Mouse (Mus musculus): ENCODE results near the gene Olig1.

Gene Olig1

DNA sequence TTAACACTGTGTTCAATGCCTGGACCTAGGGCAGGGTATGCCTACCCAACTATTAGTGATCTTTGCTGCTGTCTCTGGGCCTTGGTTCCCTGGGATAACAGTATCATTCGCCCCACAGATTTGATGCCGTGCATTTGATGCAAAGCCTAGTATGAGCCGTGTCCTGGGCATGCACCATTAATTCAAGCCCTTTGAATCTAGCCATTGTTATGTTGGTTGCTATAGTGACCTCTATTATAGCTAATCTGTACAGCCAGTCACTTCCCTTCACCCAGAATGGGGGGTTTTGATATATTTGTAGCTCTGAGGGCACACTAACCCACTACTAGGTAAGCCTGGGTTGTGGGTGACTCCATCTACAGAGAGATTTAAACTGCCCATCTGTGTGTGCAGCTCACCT, 40.3 kb downstream of the Olig1 start:
- DNase-seq (ENCODE audit: low spot score), result no peak

GRCm38 (mm10) chr16:91312921-91313320, 43.3 kb downstream of the Olig1 start:
- DNase-seq (ENCODE audit: low spot score), result no peak

- DNase-seq (ENCODE audit: low spot score), result peak; percentile 82
Observed at GRCm38 (mm10) chr16:91314114-91314775, 44.7 kb downstream of the Olig1 start.

DNA sequence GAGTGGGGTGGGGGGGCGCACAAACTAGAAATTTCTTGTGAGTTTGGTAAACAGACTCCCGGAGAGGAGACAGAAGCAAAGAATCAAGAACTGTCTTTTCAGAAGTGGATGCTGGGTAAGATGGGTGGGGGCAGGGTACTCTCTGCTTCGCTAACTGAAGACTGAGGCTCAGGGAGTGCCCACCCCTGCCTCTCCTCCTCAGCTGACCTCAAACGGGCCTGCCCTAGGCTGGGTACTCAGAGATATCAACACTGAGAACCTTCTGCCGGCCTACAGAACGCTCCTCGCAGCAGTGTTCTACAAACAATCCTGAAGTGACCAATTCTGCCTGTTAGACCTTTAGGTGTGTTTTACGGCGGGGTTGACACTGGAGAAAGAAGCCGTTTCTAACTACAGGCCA, 50.6 kb downstream of the Olig1 start:
- no peak for DNase-seq (ENCODE audit: low spot score)

DNA sequence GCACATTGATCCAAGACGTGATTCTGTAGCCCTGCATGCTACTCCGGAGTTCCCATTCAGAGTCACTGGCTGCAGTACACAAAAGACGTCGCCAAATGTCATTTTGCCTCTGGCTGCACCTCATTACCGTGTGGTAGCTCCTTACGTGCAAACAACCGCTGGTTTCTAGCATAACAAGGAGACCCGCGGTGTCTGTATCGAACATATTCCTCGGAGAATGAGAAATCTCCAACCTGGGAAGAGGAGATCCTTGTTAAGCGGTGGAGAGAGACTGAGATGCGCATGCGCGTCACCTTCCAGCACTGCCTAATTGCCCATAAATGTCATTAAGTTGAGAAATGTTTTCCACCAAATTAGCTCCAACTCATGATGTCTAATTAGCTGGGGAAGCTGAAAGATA, 51.0 kb downstream of the Olig1 start:
- no peak for DNase-seq (ENCODE audit: low spot score)
